Mouse (Mus musculus): ENCODE measurements around the gene Plcl1.

DNA sequence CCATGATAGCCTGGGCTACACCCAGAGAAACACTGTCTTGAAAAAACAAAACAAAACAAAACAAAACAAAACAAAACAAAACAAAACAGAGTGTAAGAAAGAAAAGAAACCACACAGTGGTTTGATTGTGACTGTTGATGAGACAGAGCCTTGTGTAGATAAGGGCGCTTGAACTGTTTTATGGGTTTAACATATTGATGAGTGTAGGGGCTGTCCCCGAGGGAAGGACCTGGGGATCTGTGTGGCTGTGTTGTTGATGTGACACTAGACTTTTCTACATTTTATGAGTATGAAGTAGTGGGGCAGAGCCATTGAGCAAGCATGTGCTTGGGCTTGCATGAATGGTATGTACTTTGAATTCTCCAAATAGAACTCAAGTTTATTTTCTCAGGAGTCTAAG lies 41.2 kb downstream of the Plcl1 start:
- TF ChIP-seq CTCF (IDR thresholded peaks at IDR 0.05; ENCODE audit: control insufficient read depth, insufficient read depth, insufficient replicate concordance, low read depth, low read length) (no peak), POLR2A (IDR thresholded peaks at IDR 0.05; ENCODE audit: control insufficient read depth, low read depth, low read length) (no peak)

Measured in testis, adult 2 months (tissue).